Mouse (Mus musculus) T-helper 1 cell (primary cell): ENCODE measurements around the gene Prmt9.

Source experiments
- in situ Hi-C: fragments of 300-600 bp; cut with MboI, MseI; formaldehyde crosslinking; loops from one replicate; pipeline ENCODE4 v1.15.1; 2025; ENCODE audit warnings: high pct_unique_total_duplicates

The Prmt9 gene

DNA sequence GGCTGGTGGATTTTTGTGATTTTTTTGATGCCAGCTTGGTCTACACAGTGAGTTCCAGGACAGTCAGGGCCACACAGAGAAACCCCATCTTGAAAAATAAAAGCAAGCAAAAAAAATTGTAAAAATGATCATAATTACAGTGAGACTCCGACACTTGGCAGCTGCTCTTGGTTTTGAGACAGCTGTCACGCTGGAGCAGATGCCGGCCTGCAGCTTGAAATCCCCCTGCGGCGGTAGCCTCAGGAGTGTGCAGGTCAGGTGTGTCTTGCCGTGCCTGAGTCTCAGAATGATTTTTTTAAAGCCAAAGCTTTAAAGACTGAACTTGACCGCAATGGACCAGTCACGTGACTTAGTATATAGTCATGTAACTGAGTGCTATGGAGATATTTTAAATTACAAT, 23.1 kb upstream of the Prmt9 start:
- in situ Hi-C loops = loop anchor here (10.0 kb wide), 1 partner anchor 101 kb away; no protein-coding TSS in a partner anchor

- in situ Hi-C loops = no loop called here
Observed at GRCm38 (mm10) chr8:77534358-77534992, 14.7 kb upstream of the Prmt9 start.

DNA sequence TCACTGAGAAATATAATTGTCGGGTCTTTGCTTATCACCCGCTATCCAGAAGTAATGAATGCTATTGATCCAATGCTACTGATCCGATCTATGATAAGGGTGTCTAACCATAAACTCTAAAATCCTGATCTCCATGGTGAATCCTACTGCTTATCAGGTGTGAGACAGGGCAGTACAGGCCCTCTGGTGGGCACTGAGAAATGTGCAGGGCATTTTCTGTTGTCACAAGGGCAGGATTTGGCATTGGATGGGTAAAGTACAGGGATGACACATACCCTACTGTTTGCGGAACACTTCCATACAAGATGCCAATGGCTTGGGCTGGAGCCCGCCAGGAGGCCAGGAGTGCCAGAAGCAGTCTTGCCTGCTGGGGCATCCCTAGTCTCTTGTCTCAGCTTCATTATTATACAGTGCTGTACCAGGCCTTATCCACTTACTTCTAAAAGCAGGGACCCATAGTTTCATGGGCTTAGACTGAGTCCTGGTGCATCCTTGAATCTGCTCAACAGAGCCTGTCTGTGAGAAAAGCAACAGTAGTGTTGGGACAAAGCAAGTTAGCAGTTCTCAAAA, 14.1 kb upstream of the Prmt9 start:
- in situ Hi-C loops = no loop called here

GRCm38 (mm10) chr8:77536821-77537220, 12.4 kb upstream of the Prmt9 start:
- in situ Hi-C loops = no loop called here

DNA sequence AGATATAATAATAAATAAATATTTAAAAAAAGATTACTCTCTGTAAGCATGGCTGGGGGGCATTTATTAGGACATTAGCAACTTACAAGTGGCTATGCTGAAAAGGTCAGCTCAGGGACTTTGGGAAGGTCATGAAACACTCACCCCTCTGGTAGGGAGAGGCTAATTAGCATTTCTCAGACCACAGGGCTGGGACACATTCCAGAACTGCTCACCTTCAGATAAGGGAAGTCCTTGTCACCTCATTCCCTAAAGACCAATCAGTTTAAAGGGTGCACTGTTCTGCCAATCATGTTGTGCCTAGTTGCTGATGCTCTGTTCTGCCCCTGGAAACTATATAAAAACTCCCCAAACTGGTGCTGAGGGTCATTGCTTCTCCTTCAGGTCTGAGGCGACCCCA, 10.9 kb upstream of the Prmt9 start:
- in situ Hi-C loops = no loop called here

- in situ Hi-C loops = no loop called here
Observed at GRCm38 (mm10) chr8:77543152-77543777, 5.9 kb upstream of the Prmt9 start.

- in situ Hi-C loops = no loop called here
Observed at GRCm38 (mm10) chr8:77544428-77544827, 4.8 kb upstream of the Prmt9 start.

GRCm38 (mm10) chr8:77545616-77546015, 3.6 kb upstream of the Prmt9 start:
- in situ Hi-C loops = no loop called here

DNA sequence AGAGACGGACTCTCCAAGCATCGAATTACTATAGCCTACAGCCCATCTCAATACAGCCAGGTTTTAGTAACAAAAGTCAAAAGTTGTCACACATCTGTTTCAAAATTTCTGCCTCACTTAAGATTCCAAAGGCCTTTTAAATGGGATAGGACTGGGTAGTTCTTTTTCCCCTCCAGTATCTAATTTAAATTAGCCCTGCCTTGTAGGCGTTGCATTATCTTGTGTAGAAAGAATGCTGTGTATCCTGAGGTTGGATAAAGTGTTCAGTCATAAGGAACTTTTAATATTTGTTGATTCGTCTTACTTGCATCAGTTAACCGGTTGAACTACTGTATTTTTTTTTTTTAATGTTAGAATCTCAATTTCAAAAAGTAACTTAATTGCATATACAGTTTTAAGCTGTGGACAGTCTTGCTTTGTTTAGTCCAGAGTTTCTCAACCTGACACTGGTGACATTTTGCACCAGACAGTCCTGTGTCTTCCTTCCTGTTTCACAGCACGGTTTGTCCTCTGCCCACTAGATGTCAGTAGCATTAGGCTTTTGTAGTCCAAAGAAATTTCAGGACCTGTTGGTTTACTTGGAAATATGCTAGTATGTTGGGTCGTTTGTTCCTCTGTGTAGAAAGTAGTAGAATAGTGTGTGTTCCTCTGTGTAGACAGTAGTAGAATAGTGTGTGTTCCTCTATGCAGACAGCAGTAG, 834 bp downstream of the Prmt9 start:
- in situ Hi-C loops = no loop called here

DNA sequence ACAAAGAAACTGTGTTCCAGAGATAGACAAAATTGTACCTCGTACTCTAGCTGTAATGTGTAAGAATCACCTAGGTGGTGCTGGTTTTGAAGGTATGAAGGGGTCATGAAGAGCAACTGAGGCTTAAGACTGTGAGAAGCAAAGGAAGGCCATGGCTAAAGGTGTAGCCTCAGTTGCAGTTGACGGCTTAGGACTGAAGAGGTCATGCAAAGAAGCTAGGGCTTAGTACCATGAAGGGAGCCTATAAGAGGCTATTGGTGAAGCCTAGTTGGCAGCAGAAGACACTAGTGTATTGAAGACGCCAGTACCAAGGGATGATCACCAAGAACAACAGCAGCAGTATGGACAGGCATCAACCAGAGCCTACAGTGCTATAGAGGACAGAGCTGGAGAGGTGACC, 3.3 kb downstream of the Prmt9 start:
- in situ Hi-C loops = no loop called here

- in situ Hi-C loops = no loop called here
Observed at GRCm38 (mm10) chr8:77561441-77561840, 12.2 kb downstream of the Prmt9 start.

DNA sequence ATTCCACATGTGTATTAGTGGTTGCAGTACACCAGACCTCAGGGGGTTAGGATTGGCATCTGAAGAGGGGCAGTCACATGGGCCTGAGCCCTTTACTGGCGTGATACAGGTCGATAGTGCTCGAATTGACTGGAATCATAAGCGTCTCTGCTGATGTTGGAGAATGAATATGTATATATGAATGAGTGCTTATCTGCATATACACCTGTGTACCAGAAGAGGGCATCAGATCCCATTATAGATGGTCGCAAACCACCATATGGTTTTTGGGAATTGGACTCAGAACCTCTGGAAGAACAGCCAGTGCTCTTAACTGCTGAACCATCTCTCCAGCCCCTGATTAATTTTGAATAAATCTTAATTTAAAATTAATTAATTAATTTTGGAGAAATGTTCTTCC, 25.0 kb downstream of the Prmt9 start:
- in situ Hi-C loops = no loop called here

DNA sequence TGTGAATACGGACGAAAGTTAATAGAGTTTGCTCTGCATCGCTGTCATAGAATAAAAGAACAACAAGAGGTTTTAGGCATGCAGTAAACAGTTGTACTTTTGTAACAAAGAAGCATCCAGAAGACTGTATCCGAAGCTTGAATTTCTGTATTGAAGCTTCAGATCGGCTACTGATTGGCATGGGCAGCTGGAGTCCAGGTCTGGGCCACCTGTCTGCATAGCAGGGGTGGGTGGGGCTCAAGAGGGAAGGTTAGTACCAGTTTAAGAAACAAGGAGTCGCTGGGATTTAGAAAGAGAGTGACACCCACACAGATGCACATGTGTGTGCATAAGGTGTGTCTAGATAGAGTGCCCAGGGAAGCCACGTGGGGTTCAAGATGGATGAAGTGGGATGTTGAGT, 28.5 kb downstream of the Prmt9 start:
- in situ Hi-C loops = no loop called here

- in situ Hi-C loops = no loop called here
Observed at GRCm38 (mm10) chr8:77584174-77584573, 35.0 kb downstream of the Prmt9 start.

GRCm38 (mm10) chr8:77609621-77610020, 60.4 kb downstream of the Prmt9 start:
- in situ Hi-C loops = loop anchor here (5.0 kb wide), 2 partner anchors 898 to 1203 kb away; partner anchors contain the start of genes Rbmxl1 and Slc10a7

- in situ Hi-C loops = loop anchor here (5.0 kb wide), 2 partner anchors 897 to 1202 kb away; partner anchors contain the start of genes Rbmxl1 and Slc10a7
Observed at GRCm38 (mm10) chr8:77610374-77610969, 61.3 kb downstream of the Prmt9 start, which contains the start of gene Tmem184c. TSS of gene Tmem184c (minus strand) at chr8:77610698.

GRCm38 (mm10) chr8:77617916-77618315, 68.7 kb downstream of the Prmt9 start:
- in situ Hi-C loops = no loop called here

DNA sequence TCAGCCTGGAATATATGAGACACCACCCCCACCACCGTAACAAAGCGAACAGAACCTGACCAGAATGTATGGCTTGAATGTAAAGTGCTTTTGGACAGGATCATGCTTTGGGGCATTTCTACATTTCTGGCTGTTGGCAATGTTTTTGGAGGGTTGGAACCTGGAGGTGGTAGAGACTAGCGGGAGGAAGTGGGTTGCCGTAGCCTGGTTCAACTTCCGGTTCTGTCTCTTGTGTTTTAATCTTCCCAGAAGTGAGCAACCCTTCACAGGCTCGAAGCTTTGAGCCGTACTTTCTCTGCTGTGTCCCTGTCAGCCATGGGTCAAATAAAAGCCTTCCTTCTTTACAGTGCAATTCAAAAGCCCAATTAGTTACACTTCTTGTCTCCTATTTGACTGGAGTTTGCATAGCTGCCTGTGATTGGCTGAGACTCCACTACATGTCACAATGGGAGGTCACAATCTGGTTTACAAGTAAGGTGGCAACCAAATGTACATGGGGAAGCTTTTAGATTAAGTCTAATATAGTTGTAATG, 74.5 kb downstream of the Prmt9 start:
- in situ Hi-C loops = no loop called here

DNA sequence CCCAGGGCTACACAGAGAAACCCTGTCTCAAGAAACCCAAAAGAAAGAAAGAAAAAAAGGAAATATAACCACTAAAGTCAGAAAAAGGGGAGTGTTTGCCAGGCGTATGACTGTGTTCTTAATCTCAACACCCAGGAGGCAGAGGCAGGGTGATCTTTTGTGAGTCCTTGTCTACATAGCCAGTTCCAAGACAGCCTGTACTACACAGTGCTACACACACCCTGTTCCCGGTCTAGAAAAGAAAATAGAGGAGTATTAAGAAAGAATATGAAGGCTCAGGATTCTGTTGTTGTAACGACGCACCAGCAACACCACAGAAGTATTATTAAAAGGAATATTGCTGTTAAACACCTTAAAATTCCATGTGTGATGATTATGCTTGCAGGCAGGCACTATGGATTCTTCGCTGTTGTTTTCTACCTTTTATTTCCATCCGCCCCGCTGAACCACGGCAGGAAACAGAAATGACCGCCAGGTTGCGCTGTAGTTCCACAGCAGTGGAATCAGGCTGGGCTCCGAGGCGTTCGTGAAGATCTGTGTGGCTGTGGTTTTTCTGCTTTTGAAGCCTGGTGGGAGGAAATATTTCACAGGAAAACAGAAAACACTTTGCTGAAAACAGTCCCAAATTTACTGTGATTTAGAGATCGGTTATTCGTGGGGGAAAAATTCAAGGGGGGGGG, 80.8 kb downstream of the Prmt9 start:
- in situ Hi-C loops = loop anchor here (5.0 kb wide), 1 partner anchor 372 kb away; no protein-coding TSS in a partner anchor

GRCm38 (mm10) chr8:77630691-77631090, 81.5 kb downstream of the Prmt9 start:
- in situ Hi-C loops = no loop called here
